Mouse (Mus musculus): ENCODE results near the gene Alpi.
A peak's percentile ranks its signal among the peaks of the same experiment; 100 is the strongest.

Gene Alpi

DNA sequence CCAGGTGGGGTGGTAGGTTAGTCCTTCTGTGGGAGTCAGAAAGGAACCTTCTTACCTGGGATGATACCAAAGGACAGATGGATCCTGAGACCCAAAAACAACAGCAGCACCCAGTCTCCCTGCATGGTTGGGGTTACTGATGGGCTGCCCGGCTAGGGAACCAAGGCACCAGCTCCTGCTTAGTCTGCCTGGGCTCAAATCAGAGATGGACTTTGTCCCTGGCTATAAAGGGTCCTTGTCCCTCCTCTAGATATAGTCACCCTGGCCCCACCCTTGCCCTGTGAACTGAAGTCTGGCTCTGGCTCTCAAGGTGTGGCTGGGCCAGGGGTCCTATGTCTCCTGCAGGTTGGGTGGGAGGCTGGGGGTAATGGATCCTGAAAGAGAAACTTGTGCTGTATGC, at the start of gene Alpi:
Gene Alpi, minus strand, starts transcription at position 196 of the 400 bp plus-strand sequence.
- DNase-seq, result no peak

DNA sequence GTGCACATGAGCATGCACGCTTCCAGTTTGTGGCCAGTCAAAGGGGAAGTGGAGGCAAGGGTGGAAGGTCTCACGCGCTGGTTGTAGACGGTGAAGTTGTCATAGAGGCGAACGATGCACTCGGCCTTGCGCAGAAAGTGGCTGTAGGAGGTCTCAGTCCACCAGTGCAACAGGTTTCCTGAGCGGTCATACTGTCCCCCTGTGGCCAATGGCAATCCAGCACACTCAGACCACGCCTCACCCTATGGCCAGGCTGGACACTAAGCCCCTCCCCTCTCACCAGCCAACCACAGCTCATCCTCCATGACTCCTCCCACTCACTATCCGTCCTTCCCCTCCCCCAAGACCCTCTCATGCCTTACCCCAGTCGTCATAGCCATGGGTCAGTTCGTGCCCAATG, 48.0 kb upstream of the Alpi start:
- DNase-seq, result no peak

DNA sequence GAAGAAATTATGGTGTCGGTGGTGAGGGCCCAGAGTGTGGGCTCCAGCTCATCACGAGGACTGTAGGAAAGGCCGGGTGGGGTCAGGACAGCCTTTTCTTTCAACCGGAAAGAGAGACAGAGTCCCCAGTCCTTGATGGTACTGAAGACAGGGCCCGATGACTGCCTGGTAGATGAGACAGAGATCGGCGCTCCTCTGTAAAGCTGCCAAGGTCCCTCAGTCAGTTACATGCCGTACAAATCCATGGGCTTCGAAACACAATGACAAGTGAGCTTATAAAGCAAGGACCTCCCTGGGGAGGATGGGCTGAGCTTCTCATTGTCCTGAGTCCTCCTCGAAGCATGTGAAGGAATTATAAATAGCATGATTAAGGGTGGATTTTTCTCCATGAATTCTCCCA, 41.7 kb upstream of the Alpi start:
- no peak for DNase-seq

DNA sequence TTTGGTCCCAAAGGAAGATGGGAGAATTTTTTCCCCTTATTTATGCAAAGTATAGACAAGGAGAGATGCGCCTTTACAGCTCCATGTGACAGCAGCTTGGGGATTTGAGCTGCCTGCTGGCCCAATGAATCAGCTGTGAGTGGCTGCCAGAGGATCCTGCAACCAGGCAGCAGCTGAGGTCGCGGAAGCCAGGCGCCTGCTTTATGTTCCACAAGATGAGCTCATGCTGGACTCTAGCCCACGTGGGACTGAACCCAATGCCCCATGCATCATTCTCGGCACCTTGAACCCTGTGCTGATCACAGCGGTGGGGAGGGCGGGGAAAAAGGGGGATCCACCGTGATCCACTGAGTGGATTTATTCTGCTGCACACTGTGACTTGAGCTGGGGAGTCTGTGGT, 41.0 kb upstream of the Alpi start:
- no peak for DNase-seq

DNA sequence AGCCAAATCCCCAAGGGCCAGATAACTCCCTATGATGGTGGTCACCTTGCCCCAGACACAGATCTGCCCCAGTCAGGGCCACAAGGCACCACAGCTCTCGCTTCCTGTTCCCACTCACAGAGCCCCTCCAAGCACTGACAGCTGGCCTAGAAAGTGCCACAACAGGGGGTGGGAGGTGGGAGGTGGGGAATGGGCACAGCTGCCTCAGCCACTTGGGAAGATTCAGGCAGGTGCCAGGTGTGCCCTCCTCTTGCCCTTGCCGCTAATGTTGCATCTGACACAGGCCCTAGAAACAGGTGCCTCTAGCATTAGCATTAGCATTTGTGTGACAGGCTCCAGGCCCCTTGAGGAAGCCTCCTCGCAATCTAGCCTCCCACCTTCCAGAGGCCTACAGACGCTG, 40.1 kb upstream of the Alpi start:
- DNase-seq, result no peak

DNA sequence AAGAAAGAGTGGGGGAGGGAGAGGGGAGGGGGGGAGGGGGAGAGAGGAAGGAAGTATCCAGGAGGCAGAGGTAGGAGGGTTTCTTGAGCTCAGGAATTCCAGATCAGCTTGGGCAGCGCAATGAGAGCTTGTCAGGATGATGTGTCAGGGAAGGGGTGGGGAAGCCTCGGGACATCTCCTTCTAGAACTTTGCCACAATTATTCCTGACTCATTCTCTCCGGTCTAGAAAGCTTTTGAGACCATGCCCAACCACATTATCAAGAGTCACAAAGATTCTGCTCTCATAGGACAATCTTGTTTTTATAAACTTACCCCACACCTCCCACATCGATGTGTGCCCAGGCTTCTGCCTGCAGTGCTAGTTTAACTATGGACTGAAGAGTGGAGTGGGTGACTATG, 30.4 kb upstream of the Alpi start:
- DNase-seq, result no peak

DNA sequence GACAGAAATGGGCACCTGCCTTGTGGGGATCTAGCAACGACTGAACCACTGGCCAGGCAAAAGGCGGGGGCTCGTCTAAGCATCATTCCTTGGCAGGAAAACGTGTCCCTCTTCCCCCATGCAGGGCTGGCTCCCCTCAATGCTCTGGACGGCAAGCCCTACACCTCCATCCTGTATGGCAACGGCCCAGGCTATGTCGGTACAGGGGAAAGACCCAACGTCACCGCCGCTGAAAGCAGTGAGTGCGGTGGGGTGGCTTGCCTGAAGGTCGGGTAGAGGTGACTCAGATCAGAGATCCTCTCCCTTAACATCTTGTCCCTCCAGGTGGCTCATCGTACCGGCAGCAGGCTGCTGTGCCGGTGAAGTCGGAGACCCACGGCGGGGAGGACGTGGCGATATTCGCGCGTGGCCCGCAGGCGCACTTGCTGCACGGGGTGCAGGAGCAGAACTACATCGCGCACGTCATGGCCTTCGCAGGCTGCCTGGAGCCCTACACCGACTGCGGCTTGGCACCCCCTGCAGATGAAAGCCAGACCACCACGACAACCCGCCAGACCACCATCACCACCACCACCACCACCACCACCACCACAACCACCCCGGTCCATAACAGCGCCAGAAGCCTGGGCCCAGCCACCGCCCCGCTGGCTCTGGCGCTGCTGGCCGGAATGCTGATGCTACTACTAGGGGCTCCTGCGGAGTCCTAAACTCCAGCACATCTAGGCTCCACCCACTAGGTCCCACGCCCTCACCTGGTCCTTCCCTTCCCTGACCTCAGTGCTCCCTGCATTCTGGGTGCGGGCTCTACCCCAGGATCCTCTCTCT, 26.0 kb upstream of the Alpi start:
- DNase-seq, result peak; percentile 53

DNA sequence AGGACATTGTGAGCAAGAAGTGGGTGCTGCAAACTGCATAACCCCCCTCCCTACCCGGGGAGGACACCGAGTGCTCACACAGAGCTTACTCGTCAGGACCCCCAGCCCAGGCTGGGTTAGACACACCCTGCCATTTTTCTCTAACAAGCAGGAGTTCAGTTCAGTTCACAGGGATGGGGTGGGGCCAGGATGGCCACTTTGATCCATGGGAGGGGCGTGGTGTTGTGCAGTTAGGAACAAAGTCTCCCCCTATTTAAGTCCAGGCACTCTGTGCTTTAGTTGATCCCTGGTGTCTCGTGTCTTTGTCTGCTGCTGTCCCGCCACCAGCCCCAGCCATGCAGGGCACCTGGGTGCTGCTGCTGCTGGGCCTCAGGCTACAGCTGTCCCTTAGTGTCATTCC, 23.3 kb upstream of the Alpi start, which contains the start of gene Akp3:
Gene Akp3, plus strand, starts transcription at position 301 of the 400 bp plus-strand sequence.
- no peak for DNase-seq

DNA sequence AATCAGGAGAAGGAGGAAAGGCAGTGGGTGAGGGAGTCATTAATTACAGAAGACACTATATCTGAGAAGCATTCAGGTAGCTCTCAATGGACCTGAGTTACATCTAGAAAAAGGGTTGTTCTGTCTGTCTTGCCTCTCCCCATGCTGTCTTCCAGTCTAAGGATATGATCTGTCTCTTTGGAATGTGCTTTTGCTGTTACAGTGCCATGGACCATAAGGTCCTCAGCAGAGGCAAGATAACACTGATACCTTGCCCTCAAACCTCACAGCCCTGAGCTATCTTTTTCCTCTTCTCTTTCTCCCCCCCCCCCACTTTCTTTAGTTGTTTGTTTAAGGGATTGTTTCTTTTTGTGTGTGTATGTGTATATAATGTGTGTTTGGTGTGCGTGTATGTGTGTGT, 13.4 kb upstream of the Alpi start:
- no peak for DNase-seq

DNA sequence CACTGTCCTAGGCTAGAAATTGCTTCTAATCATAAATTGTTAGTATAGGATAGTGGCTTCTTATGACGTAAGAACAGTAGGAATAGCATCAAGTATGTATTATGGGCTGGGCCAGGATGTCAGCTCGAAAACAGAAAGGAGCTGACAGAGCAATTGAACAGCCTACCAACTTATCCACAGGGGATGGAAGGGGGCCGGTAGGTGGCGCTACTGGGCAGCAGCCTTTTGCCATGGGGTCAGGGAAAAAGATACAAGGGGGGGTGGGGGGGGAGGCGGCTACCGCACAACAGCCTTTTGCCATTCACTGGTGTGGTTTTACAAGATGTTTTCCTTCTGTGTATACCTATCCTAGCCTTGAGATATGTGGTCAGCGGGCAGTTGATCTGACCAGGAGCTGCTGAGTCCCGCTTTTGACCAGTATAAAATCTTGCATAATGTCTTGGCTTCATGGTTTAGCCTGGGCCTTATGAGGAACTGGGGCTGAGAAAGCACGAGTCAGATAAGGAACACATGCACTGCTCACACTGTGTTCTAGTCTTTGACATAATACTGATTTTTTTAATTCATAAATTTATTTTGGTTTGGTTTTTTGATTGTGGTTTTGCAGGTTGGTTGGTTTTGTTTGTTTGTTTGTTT, 10.4 kb upstream of the Alpi start:
- peak; percentile 24 for DNase-seq

DNA sequence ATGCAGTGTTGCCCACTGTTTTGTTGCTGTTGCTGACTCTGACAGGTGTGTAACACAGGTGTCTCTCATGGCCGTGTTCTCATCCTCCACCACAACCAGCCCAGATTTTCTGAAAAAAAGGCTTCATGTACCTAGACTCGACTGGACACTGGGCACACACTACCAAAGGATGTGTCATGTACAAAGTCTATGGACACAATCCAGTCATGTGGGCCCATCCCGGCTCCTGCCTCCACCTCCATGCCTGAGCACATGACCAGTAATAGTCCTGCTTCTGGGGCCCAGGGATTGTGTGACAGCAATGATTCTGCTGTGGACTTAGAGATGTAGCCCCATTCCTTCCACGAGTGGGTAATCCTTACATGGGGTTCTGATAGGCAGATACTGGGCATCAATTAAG, 7.2 kb upstream of the Alpi start:
- no peak for DNase-seq

DNA sequence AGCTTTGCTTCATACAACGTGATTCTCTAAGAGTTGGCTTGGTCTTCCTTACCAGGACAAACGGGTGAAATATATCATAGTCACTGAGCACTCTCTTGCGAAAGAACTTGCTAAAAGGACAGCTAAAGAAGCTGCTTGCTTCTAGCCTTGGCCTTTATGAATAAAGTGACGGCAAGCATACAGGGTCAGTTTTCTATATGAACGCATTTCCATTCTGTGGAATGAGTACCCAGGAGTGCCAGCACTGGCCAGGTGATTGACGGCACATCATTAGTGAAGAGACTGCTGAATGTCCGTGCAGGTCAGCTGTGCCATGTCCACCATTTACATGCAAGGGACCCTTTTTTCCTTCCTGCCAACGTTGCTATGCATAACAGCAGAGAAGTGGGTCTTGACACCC, 5.1 kb upstream of the Alpi start:
- DNase-seq, result no peak

DNA sequence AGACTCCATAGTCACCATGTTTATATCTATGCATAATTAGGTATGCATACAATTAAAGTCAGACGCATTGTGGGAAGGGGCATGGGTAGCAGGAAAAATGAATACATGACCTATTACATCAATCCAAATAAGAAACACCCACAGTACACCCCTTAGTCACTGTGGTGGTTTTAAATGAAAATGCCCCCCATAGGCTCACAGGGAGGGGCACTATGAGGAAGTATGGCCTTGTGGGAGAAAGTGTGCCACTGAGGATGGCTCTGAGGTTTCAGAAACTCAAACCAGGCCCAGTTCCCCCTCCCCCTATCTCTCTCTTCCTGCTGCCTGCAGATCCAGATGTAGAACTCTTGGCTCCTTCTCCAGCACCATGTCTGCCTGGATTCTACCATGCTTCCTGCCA, 2.5 kb upstream of the Alpi start:
- DNase-seq, result no peak

DNA sequence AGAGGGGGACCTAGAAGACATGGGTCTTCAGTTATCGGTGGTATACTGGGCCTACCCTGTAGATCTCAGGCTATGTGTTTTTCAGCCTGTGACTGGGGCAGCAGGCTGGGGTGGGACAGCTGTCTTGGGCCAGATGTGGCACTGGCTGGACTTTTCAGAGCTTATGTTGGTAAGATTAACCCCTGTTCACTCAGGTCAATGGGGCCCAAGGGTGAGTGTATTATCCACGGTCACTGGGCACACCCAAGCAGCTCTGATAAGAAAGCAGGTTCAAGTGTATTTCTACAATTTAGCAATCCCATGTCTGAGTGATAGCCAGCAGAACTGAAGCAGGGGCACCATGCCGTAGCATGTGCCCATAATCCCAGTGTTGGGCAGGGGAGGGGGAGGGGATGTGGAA, 708 bp upstream of the Alpi start:
- DNase-seq, result no peak

DNA sequence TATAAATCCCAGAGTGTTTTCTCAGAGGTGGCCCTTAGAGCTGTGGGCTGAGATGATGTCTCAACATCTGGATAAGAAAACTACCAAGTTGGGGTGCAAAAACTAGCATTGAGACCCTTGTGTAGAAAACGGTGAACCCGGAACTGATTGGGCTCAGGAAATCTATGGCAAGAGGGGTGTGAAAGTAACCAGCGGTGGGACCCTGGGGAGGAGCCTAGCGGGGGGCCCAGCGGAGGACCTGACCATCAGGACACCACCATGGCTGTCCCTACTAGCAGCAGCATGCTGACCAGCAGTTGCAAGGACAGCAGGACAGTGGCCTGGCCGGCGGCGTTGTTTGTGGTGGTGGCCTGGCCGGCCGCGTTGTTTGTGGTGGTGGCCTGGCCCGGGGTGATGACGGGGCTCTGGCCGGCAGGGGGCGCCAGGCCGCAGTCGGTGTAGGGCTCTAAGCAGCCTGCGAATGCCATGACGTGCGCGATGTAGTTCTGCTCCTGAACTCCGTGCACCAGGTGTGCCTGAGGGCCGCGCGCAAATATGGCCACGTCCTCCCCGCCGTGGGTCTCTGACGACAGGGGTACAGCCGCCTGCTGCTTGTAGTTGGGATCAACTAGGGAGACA, 2.9 kb downstream of the Alpi start:
- DNase-seq, result peak; percentile 53

DNA sequence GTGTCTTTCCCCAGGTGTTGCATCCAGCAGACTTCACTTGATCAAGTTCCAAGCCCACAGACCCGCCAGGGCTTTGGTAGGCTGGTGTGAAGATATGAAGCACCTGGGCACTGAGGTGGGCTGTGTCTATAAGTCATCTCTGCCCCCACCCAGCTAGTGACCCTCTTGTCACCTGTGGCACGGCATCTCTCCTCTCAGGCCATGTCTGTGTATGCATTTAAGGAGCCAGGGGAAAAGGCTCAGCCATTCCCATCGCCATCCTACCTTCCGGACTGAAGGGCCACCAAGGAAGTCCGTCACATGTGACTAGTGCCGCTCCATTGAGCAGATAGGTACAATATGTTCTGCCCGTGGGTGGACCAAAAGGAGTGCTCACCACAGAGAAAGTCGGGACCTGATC, 5.8 kb downstream of the Alpi start:
- no peak for DNase-seq

DNA sequence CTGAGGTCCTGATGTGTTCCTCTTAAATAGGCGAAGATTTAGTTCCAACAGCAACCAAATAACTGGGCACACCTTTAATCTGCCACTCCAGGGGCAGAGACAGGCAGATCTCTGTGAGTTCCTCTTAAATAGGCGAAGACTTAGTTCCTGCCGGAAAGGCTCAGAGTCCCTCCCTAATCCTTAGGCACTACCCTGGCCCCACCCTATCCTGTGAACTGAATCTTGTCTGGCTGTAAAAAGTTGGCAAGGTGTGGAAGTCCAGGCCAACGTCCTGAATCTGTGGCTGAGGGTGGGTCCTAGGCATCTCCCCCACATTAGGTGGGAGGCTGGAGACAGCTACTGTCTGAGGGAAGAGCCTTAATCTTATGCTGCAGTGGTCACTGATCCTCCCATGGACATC, 11.6 kb downstream of the Alpi start, which contains the start of gene Alppl2:
Gene Alppl2, minus strand, starts transcription at position 101 of the 400 bp plus-strand sequence.
- DNase-seq, result no peak

DNA sequence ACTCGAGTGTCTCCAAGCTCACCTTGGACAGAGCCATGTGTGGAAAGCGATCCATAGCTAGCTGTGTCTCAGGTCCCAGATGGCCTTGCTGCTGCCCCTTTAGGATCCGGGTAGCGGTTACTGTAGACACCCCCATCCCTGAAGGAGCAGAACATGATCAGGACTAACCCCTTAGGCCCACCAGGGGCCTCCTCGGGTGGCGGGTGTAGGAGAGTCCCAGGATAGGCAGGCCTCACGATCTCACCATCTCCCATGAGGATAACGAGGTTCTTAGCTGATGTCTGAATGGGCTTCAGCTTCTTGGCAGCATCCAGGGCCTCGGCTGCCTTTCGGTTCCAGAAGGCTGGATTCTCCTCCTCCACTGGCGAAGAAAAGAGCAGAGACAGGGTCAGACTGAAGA, 12.2 kb downstream of the Alpi start:
- DNase-seq, result no peak

DNA sequence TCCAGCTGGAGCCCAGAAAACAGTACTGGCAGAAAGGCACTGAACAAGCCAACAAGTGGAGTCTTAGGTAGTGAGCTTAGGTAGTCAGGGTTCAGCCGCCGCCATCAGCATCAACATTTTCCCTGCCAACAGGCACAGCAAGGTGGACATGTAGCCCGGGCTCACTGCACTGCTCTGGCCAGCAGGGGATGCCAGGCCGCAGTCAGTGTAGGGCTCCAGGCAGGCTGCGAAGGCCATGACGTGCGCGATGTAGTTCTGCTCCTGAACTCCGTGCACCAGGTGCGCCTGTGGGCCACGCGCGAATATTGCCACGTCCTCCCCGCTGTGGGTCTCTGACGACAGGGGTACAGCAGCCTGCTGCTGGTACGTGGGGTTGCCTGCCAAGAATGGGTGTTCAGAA, 14.4 kb downstream of the Alpi start:
- DNase-seq, result no peak

DNA sequence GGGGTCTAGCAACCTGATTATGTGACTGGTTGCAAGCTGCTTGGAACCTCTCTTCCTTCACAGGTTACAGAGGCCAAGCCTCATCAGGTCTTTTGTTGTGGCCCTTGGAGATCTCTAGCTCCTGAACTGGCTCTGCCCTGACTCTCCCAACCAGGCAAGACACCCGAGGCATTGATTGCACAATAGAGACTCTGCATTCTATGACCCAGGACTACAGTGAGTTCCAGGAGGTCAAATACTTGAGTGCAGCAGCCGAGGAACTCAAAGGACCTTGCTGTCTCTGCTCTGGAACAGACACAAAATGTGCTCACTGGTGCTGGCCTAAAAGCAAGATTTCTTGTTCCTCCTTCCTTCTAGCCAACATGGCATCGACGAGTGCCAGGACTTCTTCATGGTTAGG, 15.2 kb downstream of the Alpi start:
- DNase-seq, result no peak

DNA sequence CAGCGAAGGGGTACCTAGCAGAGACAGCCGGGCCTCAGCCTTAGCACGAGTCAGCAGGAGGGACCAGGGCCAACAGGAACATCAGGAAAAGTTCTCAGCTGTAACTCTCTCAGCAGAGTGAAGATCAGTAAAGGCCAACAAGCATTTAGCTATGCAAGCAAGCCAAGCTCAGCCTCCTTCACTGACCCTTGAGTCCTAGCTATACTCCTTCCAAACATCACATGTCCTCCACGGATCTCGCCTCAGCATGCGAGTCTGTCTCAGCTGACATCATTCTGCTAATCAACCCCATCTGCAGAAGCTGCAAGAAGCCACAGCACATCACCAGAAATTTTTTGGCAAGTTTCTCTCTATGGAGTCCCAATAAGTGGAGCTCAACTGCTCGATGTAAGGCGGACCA, 27.6 kb downstream of the Alpi start:
- DNase-seq, result no peak

DNA sequence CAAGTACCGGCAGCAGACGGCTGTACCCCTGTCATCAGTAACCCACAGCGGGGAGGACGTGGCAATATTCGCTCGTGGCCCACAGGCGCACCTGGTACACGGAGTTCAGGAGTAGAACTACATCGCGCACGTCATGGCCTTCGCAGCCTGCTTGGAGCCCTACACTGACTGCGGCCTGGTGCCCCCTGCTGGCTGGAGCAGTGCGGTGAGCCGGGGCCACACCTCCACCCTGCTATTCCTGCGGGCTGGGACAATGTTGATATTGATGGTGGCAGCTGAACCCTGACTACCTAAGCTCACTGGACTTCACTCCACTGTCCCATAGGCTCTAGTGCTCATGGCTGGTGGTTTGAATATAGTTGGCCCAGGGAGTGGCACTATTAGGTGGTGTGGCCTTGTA, 30.7 kb downstream of the Alpi start:
- no peak for DNase-seq

DNA sequence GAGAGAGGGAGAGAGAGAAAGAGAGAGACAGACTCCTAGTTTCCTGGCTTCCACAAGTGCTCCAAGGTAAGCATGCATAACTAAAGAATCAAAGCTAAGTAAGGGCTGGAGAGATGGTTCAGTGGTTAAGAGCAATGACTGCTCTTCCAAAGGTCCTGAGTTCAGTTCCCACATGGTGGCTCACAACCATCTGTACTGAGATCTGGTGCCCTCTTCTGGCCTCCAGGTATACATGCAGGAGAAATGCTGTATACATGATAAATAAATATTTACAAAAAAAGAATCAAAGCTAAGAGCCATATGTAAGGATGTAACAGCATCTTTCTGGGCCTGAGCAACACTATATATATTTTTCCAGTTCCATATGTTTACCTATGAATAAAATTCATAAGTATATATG, 40.5 kb downstream of the Alpi start:
- no peak for DNase-seq

DNA sequence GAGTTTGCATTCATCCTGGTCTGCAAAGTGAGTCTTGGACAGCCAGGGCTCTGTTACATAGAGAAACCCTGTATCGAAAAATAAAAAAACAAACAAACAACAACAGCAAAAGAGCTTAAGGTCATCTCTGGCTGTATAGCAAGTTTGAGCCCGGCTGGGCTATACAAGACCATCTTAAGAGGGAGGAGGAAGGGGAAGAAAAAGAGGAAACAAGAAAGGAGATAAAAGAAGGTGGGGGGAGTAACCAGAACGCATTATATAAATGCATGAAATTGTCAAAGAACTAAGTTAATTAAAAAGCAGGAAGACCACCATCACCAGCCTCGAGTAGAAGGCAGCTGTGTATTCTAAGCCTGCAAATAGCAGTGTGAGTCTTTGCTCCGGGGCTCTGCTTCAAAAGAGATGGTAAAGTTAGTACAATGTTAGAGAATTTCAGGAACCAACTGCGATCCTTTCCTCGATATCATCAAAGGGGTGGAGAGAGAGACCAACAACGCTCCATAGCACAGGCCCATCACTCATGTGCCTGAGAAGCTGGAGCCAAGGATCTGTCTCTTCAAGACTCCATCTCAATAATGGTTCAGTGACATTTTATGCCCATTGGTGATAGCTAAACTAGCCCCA, 42.3 kb downstream of the Alpi start:
- no peak for DNase-seq
